Mouse (Mus musculus): Measurements from ENCODE around the gene Dcakd.
"Not testable (repeated sequence)": the region's sequence is repeated elsewhere in the genome, so short reads cannot be mapped to it uniquely, and the experiment has no call there.

Dcakd gene

DNA sequence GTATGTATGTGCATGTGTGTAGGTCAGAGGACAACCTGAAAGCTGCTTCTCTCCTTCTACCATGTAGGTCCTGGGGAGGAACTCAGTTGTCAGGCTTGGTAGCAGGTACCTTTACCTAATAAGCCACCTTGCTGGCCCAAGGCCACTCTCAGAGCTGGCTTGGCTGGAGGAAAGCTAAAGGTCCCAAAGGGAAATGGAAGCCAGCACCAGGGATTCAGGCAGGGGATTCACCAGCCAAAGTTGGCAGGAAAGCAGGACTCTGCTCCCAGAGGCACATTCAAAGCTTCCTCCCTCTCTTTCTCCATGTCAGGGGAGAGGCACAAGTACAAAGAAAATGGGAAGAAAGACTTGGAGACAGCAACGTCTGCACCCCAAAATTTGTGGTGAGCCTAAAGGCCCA, 23.3 kb downstream of the Dcakd start:
- DNase-seq: no peak

DNA sequence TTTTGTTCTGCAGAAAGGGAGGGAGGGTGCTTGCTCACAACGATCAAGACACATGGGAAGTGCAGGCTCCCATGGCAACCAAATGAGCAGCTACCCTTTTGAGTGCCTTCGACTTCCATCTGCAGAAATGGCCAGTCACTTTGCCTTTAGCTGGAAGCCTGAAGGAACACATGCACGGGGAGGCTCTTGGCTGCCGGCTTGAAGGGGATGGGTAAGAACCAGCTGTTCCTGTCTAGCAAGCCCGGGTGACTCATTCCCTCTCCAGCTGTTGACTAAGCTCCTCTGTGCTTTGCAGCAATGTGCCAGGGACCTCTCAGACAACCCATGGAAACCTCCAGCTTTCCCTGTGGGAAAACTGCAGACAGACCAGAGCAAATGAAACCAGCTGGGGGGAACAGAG, 24.9 kb downstream of the Dcakd start:
- peak; percentile 56 for DNase-seq

DNA sequence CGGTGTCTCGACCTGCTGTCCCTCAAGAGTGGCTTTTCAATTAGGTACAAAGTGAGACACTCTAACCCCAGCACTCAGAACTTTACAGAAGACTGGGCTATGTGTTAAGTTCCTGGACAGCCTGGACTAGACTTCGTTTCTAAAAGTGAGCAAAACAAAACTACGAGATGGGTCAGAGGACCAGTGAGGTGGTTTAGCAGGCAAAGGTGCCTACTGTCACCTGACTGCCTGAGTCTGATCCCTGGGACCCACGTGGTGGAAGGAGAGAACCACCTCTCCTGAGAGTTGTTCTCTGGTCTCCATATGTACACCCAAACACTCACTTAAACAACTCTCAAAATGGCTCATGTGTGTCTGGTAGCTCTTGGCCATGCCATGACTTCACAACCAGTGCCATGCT, 27.1 kb downstream of the Dcakd start:
- DNase-seq: no peak

DNA sequence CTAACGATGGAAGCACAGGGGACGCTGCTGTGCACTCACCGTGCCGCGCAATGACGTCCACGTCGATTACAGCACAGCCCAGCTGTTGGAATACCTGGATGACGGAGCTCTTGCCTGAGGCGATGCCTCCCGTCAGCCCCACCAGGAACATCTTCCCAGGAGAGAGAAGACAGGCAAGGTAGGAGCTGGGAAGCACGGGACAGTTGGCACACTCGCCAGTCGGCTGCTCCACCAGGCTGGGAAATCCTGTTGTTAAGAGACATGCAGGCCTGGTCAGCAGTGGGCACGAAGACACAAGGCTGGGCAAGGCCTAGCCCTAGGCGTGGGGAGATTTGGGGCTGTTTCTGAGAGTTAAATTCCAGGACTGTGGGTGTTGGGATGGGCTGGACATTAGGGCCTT, 28.0 kb downstream of the Dcakd start:
- no peak for DNase-seq

DNA sequence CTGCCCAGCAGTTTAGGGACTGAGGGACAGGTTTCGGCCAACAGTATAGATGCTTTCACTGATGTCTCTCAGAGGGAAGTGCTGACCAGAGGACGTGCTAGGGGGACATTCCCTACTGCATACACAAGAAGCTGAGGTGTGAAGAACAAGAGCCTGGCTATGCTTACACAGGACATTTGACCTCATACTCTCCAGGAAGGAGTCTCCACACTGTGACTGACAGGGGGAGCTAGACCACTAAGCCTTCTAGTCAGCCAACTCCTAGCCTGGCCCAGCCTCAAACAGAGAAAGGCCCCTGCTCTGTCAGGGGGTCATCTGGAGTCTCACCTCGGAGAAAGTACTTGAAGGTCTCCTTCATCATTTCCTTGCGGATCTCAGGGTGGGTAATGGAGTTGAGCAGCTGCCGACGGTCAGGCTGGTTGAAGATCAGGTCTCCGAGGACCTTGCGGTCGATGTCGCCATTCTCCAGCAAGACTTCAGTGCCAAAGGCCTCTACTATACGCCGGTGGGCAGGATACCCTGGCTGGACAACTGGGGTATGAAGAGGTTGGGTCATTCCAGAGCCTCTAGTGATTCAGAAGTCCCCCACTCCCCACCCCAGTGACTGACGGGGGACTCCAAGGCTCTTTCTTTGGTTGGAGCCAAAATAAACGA, 28.7 kb downstream of the Dcakd start:
- DNase-seq: no peak

DNA sequence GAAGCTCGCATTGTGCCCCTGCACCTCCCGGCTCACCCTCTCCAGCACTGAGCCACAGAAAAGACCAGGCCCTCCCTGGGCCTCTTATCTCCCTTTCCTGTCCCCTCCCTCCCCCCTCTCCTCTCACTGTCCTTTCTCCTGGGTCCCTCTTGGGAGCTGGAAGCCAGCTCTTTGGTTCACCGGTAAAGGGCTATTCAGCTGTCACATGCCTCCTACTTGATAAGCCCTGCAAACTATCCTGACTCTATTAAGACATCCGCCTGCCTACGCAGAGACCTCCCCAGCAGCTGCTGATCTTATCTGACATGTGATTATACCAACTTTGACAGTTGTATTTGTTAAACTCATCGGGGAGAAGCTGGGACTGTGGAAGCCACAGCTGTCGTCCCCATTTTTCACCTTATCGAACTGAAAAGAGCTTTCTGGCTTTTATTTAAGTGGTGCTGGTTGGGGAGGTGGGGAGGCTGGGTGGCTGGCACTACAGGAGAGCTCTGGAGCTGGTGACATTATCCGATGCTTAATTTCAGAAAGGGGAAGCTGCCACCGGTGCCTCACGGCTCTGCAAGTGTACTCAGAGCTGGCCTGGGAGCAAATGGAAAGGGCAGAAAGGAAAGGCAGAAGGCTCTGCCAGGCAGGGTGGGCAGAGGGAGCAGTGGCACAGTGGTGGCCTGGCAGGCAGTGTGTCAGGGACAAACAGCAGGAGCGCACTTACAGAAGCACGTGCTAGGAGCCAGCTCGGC, 29.4 kb downstream of the Dcakd start:
- DNase-seq: no peak

DNA sequence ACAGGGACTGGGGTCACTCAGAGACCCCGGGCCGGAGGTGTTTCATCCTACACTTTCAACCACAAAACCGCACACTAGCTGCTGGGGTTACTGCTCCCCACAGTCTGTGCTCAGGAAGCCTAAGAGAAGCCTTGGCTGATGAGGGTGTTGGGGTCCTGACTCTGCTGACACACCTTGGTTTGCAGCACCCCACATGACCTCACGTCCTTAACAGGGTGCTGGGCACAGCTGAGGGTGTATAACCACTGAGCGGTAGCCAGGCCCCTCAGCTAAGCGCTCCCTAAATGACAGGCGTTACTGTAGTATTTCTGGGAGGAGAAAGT, 29.9 kb downstream of the Dcakd start:
- DNase-seq: no peak

DNA sequence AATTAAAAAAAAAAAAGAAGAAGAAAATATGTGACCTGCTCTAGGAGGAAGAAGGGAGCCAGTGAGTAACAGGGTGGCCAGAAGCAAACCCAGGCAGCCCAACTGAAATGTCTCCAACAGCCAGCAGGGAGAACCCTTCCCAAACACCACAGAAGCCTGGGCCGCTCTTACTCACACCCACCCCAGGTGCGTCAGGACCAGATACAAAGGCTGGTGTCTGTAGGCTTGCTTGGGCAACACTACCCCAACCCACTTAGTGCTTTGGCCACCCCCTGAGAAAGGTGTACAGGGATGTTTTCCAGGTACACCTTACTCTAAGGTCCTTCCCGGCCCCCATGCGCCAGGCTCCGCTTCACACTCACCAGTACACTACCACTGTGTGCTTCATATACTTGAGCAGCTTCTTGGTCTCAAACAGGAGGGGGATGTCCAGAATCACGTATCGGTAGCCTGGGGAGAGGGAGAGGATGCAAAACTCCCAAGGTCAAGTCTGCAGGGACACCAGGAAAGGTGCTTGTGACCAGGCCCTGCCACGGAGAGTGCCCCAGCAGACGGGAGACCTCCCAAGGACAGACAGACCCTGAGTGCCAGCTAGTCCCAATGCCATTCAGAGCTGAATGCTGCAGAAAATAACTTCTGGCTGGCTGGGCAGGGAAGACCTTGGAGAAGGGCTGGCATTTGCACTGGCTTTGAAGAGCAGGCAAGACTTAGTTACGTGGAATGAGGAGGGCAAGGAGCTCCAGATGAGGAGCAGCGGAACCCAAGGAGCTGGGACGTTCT, 31.0 kb downstream of the Dcakd start:
- no peak for DNase-seq

DNA sequence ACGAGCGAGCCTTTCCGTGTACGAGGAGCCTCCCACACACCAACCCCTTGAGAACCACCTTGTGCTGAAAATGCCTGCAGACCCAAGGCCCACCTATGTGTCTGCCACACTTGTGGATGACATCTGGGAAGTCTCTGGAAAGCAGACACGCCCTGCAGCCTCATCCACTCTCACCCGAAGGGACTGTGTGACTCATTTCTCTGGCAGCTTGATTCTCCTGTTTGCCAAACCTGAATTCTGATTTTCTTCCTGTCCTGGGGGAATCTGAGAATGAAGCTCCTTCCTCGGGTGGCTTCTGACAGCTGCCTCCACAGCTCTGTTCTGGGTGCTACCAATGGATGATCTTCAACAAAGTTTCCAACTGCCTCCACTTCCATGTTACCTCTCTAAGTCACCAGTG, 31.7 kb downstream of the Dcakd start:
- no peak for DNase-seq

DNA sequence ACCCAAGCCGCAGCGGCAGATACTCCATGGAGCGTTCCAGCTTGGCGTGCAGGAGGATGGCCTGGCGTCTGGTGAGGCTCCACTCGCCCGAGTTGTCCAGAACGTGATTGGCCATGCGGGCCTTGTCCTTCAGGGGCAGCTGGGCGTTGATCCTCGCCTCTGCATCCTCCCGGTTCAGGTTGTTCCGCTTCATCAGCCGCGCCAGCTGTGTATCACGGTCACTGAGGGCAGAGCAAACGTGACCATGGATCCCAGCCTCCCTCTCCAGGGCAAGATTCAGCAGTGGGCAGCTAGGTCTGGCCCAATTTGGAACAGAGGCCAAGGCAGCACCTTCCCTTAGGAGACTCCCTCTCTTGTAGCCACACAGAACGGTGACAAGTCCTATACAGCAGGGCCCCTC, 33.2 kb downstream of the Dcakd start:
- DNase-seq: no peak

DNA sequence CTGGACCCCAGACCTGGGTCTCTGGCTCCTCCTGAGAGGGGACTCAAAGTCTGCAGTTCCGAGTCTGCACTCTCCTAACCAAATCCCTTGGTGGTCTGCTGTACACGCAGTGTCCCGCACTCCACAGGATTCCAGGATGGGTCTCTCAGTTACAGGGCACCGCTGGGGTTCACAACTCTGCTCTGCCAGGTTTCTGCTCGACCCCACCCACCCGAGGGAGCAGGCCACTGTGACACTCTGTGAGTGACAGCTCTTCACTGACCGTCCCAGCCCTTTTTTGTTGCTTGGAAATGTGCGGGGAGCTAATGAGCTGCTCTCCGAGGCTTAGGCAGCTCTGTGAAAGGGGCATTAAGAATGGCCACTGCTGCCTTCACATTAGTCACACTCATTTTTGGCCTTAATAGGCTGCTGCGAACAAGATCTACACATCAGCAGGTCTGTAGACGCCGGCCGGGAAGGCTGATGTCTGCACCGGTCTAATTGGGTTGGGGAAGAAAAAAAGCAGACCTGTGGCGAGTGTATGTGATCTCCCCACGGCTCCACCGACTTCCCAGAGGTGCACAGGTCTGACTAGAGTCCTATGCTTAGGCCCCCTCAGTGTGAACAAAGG, 34.6 kb downstream of the Dcakd start:
- DNase-seq: no peak

DNA sequence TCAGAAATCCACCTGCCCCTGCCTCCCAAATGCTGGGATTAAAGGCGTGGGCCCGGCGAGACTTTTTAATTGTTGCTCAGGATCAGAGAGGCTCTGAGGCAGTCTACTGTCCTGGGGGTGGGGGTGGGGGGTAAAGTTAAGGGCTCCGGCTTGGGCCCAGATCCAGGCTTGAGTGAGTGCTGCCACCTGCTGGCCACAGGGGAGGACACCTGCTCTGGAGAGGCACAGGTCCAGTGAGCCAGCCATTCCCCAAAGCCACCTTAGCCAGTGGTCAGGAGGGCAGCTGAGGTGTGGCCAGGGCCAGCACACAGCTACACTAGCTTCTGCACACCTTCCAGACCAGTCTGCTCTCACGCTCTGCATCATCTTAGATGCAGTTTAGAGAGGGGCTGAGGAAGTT, 35.2 kb downstream of the Dcakd start:
- peak; percentile 46 for DNase-seq

DNA sequence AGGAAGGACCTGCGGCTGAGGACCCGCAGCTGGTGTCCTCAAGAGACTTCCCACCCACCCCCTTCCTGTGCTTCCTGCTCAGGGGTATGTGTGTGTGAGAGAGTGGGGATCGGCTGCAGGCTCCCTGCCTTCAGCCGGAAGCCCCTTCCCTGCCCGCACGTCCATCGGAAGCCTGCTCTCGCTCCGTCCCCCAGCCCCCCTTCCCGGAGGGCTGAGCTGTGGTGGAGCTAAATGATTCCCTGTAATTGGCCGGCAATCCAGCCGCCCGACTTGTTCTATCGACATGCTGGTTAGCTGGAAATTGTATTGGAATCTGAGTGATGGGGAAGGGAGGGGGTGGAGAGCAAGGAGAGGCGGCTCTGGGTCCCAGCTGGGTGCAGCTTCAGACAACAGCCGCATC, 36.5 kb downstream of the Dcakd start:
- DNase-seq: no peak

DNA sequence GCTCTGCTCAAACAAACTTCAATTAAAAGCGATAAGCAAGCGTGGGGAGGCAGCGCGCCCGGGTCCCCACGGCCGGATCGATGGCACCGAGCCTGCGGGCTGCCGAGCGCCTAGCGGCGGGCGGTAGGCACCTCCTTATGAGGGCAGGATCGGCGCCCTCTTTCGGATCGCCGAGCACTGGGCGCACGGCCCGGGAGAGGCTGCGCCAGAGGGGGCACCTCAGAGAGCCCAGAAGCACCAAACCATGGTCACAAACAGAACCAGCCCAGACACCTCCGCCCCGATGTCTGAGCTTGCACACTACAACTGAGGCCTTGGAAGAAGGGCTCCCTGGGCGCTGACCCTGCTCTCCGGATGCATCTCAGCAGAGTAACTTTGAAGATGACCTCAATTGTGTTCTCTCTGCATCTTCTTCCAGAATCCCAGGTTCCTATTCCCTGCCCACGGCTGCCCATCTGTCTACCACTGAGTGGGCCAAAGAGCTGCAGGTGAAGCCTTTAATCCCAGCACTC, 37.9 kb downstream of the Dcakd start:
- peak; percentile 23 for DNase-seq

DNA sequence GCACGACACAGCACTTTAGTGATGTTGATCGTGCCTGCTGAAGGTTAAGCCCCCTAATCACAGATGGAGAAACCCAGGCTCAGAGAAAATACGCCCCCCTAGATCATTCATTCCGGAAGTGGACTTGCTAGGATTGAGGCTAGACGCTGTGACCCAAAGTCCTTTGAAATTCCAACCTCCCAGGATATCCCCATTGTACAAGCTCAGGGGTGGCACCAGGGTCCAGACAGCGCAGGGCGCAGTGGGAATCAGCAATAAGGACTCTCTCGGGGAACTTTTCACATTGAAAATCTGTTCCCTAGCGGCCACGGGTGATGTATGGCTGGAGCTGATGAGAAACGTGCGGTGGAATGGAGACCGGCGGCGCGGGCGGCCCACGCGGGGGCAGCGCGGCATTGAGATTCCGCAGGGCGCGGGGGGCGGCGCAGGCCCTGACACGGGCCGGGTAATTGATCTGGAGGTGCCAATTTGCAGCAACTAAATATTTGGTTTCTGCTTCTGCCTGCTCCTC, 38.4 kb downstream of the Dcakd start:
- DNase-seq: no peak

DNA sequence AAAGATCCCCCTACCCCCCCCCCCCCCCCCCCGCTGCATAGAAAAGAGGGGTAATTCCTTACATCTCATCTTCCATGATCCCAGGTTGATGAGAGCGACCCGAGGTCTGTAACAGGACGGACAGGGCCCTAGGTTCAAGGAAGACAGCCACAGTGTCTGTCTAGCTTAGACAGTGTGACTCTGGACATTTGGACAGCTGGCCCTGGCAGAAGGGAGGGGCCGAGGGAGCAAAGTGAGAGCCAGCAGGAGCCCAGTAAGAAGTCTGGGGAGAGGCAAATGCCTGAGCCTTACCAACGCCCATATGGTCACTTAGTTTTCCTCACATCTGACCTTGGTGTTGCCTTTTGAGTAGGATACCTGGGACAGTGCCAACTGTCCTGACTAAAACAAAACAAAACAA, 43.0 kb downstream of the Dcakd start:
- DNase-seq: no peak

DNA sequence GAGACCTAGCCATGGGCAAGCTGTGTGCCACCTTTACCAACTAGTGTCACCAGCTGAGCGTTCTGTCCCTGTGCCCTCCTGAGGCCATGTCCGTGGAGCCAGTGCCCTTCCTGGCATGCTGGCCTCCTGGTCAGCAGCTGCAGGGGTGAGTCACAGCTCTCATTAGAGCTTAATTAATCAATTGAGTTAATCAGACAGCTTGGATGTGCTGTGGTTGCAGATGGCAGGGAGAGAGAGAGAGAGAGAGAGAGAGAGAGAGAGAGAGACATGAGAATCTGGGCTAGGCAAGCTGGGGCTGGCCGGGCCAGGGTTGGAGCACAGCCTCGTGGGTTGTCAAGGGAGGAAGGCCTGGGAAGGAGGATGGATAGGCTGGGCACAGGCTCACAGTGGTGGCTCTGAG, 43.5 kb downstream of the Dcakd start:
- DNase-seq: no peak

DNA sequence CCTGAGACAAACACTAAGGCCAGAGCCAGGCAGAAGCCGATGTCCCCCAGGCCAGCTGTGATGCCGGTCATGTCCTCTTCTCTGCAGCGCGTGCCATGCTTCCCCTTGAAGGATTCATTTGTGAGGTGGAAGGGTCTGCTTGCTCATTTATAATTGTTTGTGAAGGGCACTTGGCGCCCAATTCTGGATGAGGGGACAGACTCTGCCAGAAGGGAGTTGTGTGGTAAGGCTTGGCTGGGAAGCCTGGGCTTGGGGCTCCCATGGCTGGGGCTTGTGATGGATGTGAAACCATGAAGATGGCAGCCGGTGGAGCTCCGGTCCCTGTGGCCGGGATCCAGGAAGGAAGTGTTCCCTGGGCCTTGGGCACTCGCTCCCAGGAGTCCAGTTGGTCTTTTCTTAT, 44.0 kb downstream of the Dcakd start:
- DNase-seq: no peak

DNA sequence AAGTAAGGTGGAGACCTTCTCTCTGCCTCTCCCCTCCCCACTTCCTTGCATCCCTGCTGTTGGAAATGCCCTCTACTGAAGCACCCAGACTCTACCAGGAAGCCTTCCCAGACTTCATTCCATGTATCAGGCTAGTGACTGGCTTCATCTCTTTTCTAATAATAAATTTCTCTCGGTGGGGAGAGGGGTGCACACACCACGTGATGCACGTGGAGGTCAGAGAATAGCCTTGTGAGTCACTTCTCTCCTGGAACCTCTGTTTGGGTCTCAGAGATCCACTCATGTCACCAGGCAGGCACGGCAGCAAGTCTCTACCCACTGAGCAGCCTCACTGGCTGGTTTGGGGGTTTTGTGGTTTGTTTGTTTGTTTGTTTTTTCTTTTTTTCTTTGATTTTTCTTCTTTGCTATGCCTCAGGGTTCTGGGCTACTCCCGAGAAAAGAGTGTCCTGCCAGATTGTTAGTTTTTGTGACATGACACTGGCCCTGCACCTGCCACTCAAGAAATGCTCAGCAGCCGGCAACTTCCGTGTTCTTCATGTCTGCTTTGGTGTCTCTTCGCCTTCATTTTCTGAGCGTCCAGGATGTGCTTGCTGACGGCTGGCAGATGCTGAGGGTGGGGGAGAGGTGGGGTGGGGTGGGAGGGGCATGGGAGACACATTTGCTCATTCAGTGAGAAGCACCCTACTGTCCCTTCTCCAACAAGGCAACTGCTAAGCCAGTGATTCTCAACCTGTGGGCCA, 46.8 kb downstream of the Dcakd start:
- DNase-seq: no peak

DNA sequence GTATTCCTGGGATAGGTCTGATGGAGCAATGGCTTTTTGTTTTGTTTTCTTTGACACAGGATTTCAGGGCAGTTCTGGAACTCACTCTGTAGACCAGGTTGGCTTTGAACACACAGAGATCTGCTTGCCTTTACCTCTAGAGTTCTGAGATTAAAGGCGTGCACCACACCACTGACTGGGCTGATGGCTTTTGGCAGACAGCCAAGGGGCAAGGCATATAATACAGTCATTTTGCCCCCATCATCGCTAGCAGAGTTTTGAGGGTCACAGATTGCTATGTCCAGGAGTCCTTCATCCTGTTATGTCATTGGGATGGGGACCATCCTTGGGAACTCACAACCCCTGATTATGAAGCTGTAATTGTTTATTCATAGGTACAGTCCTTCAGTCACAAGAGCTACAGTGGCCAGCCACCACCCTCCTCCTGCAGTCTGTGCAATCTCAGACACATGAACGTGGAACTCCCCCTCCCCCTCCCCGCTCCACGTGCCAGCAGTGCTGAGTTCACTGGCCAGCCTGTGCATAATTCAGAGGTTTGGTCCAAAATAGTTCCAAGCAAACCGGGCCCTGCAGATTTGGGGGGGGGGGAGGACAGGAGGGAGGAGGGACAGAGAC, 50.0 kb downstream of the Dcakd start:
- DNase-seq: peak; percentile 20

DNA sequence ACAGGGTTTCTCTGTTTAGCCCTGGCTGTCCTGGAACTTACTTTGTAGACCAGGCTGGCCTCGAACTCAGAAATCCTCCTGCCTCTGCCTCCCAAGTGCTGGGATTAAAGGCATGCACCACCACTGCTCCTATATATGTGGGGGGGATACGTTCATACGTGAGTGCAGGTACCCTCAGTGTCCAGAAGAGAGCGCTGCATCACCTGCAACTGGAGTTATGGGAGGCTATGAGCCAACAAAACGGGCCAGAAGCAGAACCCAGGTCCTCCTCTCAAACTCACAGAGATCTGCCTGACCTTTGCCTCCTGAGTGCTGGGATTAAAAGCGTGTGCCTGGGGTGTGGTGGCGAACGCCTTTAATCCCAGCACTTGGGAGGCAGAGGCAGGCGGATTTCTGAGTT, 52.2 kb downstream of the Dcakd start:
- not testable (repeated sequence) for DNase-seq

DNA sequence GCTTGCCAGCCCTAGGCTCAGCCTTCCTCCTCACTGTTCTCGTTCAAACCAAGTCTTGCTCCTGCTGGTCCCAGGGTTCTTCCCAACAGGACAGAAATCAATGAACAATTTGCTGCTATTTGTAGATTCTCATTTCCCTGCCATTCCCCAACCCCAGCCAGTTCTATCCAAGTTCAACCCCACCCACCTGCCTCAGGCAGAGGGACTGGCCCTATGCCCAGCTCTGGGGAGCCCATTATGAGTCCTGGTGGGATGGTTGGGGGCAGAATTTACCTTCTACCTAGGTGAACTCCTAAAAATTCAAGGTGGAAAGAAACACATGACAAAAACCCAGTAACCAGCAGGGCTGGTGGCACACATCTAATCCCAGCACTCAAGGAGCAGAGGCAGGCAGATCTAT, 55.8 kb downstream of the Dcakd start:
- DNase-seq: peak; percentile 34

Data from kidney, adult 11 months (tissue).